In the genomic region with DNA sequence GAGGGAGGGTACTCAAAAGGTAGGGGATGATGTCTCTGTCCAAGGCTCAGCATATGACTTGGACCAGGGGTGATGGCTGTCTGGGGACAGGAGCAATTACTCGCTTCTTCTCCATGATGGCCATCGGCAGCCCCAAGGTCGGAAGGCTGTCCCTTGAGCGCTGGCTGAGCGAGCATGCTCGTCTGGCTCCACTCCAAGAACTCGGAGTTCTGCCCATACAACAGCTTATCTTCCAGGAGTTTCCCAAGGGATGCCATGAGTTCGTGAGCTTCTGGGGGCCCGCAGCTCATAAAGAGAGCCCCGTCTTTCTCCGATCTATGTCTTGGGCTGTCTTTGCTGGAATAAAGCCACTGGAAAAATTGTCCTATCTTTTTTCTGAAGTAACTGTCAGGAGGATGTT, we compare ENCODE assay signal across 19 mouse cellular contexts. TPM values are rescaled to one million over a fixed set of nuclear protein-coding genes. Genes with fewer than 3 reads are reported as not detected.
DNase-seq lines count a peak whose midpoint lies in the region; ATAC-seq lines count a peak whose summit lies in the region.
"Had no signal": no experiment of that assay in that cellular context is flagged by ENCODE, and none has a peak within 500 bp of the region (broad histone marks: within the 10 kb centered on the region; RNA-seq: fewer than 3 reads in every experiment).

No protein-coding gene starts in this region.

- H3K27me3 ChIP-seq in kidney, embryonic 15.5 days = no peaks in the 10 kb centered on the region
- no peaks in the 10 kb centered on the region for H3K27me3 ChIP-seq in hindbrain, embryonic 14.5 days (ENCODE audit: control insufficient read depth, insufficient read depth, low read length)
- H3K27me3 ChIP-seq: CH12.LX; intestine, embryonic 15.5 days; liver, embryonic 15.5 days; Patski had no signal

- no peak overlapping the region for H3K4me3 ChIP-seq in kidney, embryonic 15.5 days (replicated peaks)
- H3K4me3 ChIP-seq in hindbrain, embryonic 14.5 days (replicated peaks; ENCODE audit: low read length) = no peak overlapping the region
- H3K4me3 ChIP-seq: intestine, embryonic 15.5 days; liver, embryonic 15.5 days; midbrain, embryonic 10.5 days; myocyte had no signal

- H3K9ac ChIP-seq in kidney, embryonic 15.5 days = no peak overlapping the region
- H3K9ac ChIP-seq in hindbrain, embryonic 14.5 days = no peak overlapping the region
- H3K9ac ChIP-seq: forebrain, postnatal 0 days; intestine, embryonic 15.5 days; liver, embryonic 15.5 days had no signal

- no peak for ATAC-seq in kidney, embryonic 15.5 days (replicated peaks; ENCODE audit: low FRiP score)
- ATAC-seq in hindbrain, embryonic 14.5 days (ENCODE audit: low FRiP score) = no peak
- ATAC-seq: forebrain, postnatal 0 days; intestine, embryonic 15.5 days; Patski had no signal

- no peaks in the 10 kb centered on the region for H3K36me3 ChIP-seq in kidney, embryonic 15.5 days
- no peaks in the 10 kb centered on the region for H3K36me3 ChIP-seq in hindbrain, embryonic 14.5 days (replicated peaks; ENCODE audit: control insufficient read depth, insufficient read depth)
- H3K36me3 ChIP-seq: intestine, embryonic 15.5 days; liver, embryonic 15.5 days; midbrain, embryonic 10.5 days had no signal

- peak; percentile 25 to 54 for DNase-seq in kidney, postnatal 25 days
- DNase-seq in adrenal gland, adult 8-10 months = peak; percentile 53
- peak; percentile 71 to 87 for DNase-seq in adrenal gland, postnatal 36 days
- DNase-seq in lung, postnatal 10 days = peak; percentile 41
- no peak for DNase-seq in hindbrain, embryonic 14.5 days (ENCODE audit: low spot score)
- no peak for DNase-seq in frontal cortex, adult 2 months (ENCODE audit: extremely low spot score in 1 of 2, low spot score in 1 of 2)
- DNase-seq: forebrain, postnatal 0 days; thymus, adult 18-20 months had no signal

- no peak overlapping the region for H3K27ac ChIP-seq in kidney, embryonic 15.5 days
- H3K27ac ChIP-seq in hindbrain, embryonic 14.5 days = no peak overlapping the region
- H3K27ac ChIP-seq: intestine, embryonic 15.5 days; midbrain, embryonic 10.5 days had no signal

- H3K9me3 ChIP-seq in kidney, embryonic 15.5 days (replicated peaks) = no peaks in the 10 kb centered on the region
- no peaks in the 10 kb centered on the region for H3K9me3 ChIP-seq in hindbrain, embryonic 14.5 days (ENCODE audit: control insufficient read depth, low read length)
- H3K9me3 ChIP-seq: intestine, embryonic 15.5 days; liver, embryonic 15.5 days; midbrain, embryonic 10.5 days had no signal

- no peak overlapping the region for H3K4me2 ChIP-seq in kidney, embryonic 15.5 days
- H3K4me2 ChIP-seq in hindbrain, embryonic 14.5 days (replicated peaks) = no peak overlapping the region
- H3K4me2 ChIP-seq: intestine, embryonic 15.5 days; liver, embryonic 15.5 days had no signal

- no peaks in the 10 kb centered on the region for H3K4me1 ChIP-seq in kidney, embryonic 15.5 days
- H3K4me1 ChIP-seq in hindbrain, embryonic 14.5 days (replicated peaks; ENCODE audit: control insufficient read depth, insufficient read depth, low read length) = no peaks in the 10 kb centered on the region
- H3K4me1 ChIP-seq: intestine, embryonic 15.5 days; midbrain, embryonic 10.5 days had no signal

- 81% methylated on average over 11 of the region's 11 CpGs for WGBS in kidney, embryonic 15.5 days
- WGBS in hindbrain, embryonic 14.5 days = 90% methylated on average over 11 of the region's 11 CpGs

RNA-seq across cellular contexts. Expression of gene 1700014D04Rik, which starts 5.5 kb away (rescaled TPM):
- not detected in 2 replicates for polyA plus RNA-seq in kidney, embryonic 15.5 days (2015; fragmentation: Nextera tagmentation; extraction: Ambion mirVana)
- total RNA-seq in adrenal gland, adult 8-10 months (2022) = under 1 TPM in 2 of 4 experiments, not detected in 2; 0.09 to 0.48 TPM
- total RNA-seq in adrenal gland, postnatal 36 days (2021) = under 1 TPM; 0.23 to 0.36 TPM
- 0.11 and 0.93 TPM in 2 replicates for polyA plus RNA-seq in hindbrain, embryonic 14.5 days (2014; fragmentation: Nextera tagmentation; extraction: Ambion mirVana)
- polyA plus RNA-seq in frontal cortex, adult 2 months (2012; rRNA removed) = 0.46 and 0.62 TPM in 2 replicates
- total RNA-seq: CH12.LX had no signal
- polyA plus RNA-seq: intestine, embryonic 15.5 days; liver, embryonic 15.5 days; myocyte had no signal

RNA-seq across cellular contexts. Expression of gene Spata31d1d, which starts 9.5 kb away (rescaled TPM):
- polyA plus RNA-seq in kidney, embryonic 15.5 days (2015; fragmentation: Nextera tagmentation; extraction: Ambion mirVana) = not detected in 2 replicates
- not detected for total RNA-seq in adrenal gland, adult 8-10 months (2022)
- total RNA-seq in adrenal gland, postnatal 36 days (2021) = not detected
- polyA plus RNA-seq in hindbrain, embryonic 14.5 days (2014; fragmentation: Nextera tagmentation; extraction: Ambion mirVana) = 0.09 TPM in 1 of 2 replicates, not detected in the other
- 0.04 and 0.08 TPM in 2 replicates for polyA plus RNA-seq in frontal cortex, adult 2 months (2012; rRNA removed)
- total RNA-seq: adrenal gland, postnatal 4 days; CH12.LX; forebrain, postnatal 0 days; hematopoietic stem cell, adult 5-6 weeks; left cerebral cortex, postnatal 25 days had no signal
- polyA plus RNA-seq: forebrain, postnatal 0 days; intestine, embryonic 15.5 days; liver, embryonic 15.5 days; midbrain, embryonic 10.5 days; myocyte; Patski; spleen, adult 2 months had no signal

RNA-seq across cellular contexts. Expression of gene Isca1, which starts 28.5 kb away (rescaled TPM):
- polyA plus RNA-seq in kidney, embryonic 15.5 days (2015; fragmentation: Nextera tagmentation; extraction: Ambion mirVana) = 128 and 134 TPM in 2 replicates
- total RNA-seq in adrenal gland, adult 8-10 months (2022) = 10 to 100 TPM; 66.6 to 87.4 (median 84.9) TPM
- total RNA-seq in adrenal gland, postnatal 36 days (2021) = 100 to 1,000 TPM in 1 of 2 experiments, 10 to 100 TPM in 1; 97.6 to 107 TPM
- polyA plus RNA-seq in hindbrain, embryonic 14.5 days (2014; fragmentation: Nextera tagmentation; extraction: Ambion mirVana) = 185 and 197 TPM in 2 replicates
- polyA plus RNA-seq in frontal cortex, adult 2 months (2012; rRNA removed) = 221 and 251 TPM in 2 replicates

RNA-seq across cellular contexts. Expression of gene Spata31d1b, which starts 29.0 kb away (rescaled TPM):
- 0.04 TPM in 1 of 2 replicates, not detected in the other for polyA plus RNA-seq in kidney, embryonic 15.5 days (2015; fragmentation: Nextera tagmentation; extraction: Ambion mirVana)
- not detected for total RNA-seq in adrenal gland, adult 8-10 months (2022)
- not detected for total RNA-seq in adrenal gland, postnatal 36 days (2021)
- polyA plus RNA-seq in hindbrain, embryonic 14.5 days (2014; fragmentation: Nextera tagmentation; extraction: Ambion mirVana) = not detected in 2 replicates
- 0.02 TPM in 1 of 2 replicates, not detected in the other for polyA plus RNA-seq in frontal cortex, adult 2 months (2012; rRNA removed)
- total RNA-seq: adrenal gland, postnatal 4 days; hematopoietic stem cell, adult 5-6 weeks had no signal
- polyA plus RNA-seq: forebrain, postnatal 0 days; intestine, embryonic 15.5 days; midbrain, embryonic 10.5 days; myocyte; Patski; spleen, adult 2 months had no signal

RNA-seq across cellular contexts. Expression of gene Spata31d1a, which starts 31.0 kb away (rescaled TPM):
- polyA plus RNA-seq in kidney, embryonic 15.5 days (2015; fragmentation: Nextera tagmentation; extraction: Ambion mirVana) = 0.04 TPM in 1 of 2 replicates, not detected in the other
- total RNA-seq in adrenal gland, adult 8-10 months (2022) = not detected
- total RNA-seq in adrenal gland, postnatal 36 days (2021) = not detected
- polyA plus RNA-seq in hindbrain, embryonic 14.5 days (2014; fragmentation: Nextera tagmentation; extraction: Ambion mirVana) = 0.05 and 0.16 TPM in 2 replicates
- polyA plus RNA-seq in frontal cortex, adult 2 months (2012; rRNA removed) = 0.02 and 0.14 TPM in 2 replicates
- total RNA-seq: adrenal gland, postnatal 4 days; CH12.LX; forebrain, postnatal 0 days; hematopoietic stem cell, adult 5-6 weeks had no signal
- polyA plus RNA-seq: intestine, embryonic 15.5 days; liver, embryonic 15.5 days; myocyte; spleen, adult 2 months had no signal

Comparison
In these comparisons a context has a peak if more than half of its experiments do, and no peak if none do; other contexts are left out.
1. DNase-seq: peak in kidney, postnatal 25 days (2 of 2), adrenal gland, adult 8-10 months (single experiment), adrenal gland, postnatal 36 days (2 of 2) and lung, postnatal 10 days (single experiment); none in hindbrain, embryonic 14.5 days (single experiment) and frontal cortex, adult 2 months (0 of 2).